Mouse (Mus musculus): ENCODE data around the gene Nfkb1. TPM values are rescaled to one million over a fixed set of nuclear protein-coding genes. Genes with fewer than 3 reads are reported as not detected.

Nfkb1 gene
- polyA plus RNA-seq, 2 experiments from 2014 or later: 96.6 to 101 TPM

Other genes starting within 250 kb of the Nfkb1 start
- gene Manba, start 205.9 kb downstream of the Nfkb1 start, polyA plus RNA-seq (2017; shearing (Covaris generic)): 10 to 100 TPM; 16.9 to 20.9 TPM
- gene Slc39a8, start 133.7 kb upstream of the Nfkb1 start, polyA plus RNA-seq (2017; shearing (Covaris generic)): 1 to 10 TPM; 1.5 to 2.8 TPM

Data from activated CD4-positive, CD25-positive, alpha-beta regulatory T cell, adult 4 months (primary cell).